Mouse (Mus musculus) liver, embryonic 14.5 days (tissue): ENCODE data around the gene Gtf3a. TPM values are rescaled to one million over a fixed set of nuclear protein-coding genes. Genes with fewer than 3 reads are reported as not detected.

Experiments
- ATAC-seq: fragments of 200-750 bp; cut with Nextera tagmentation; 2 replicates; pipeline ENCODE4 v1.8.0; 2017; ENCODE audit warnings: moderate number of reproducible peaks, mild to moderate bottlenecking, moderate library complexity; ENCODE audit not compliant: insufficient read depth
- DNase-seq, 3 experiments: peaks; one replicate each; pipeline ENCODE4 v3.0.0-alpha.2; 2012 to 2013; ENCODE audit warnings: low read depth in 3 of 3, low spot score in 3 of 3
- H3K27ac ChIP-seq: fragments of 300-500 bp; sonication (generic); 2 replicates; pipeline ENCODE4 v1.5.1; 2014; ENCODE audit warnings: moderate library complexity, mild to moderate bottlenecking, control low read depth, inconsistent platforms
- H3K27me3 ChIP-seq: fragments of 300-500 bp; sonication (generic); 2 replicates; pipeline ENCODE4 v1.6.1; 2014; ENCODE audit warnings: mild to moderate bottlenecking, low read length, moderate library complexity; ENCODE audit not compliant: control insufficient read depth, insufficient read depth
- H3K36me3 ChIP-seq: fragments of 300-500 bp; sonication (generic); replicated peaks from 2 replicates; pipeline ENCODE4 v1.6.1; 2014; ENCODE audit warnings: low read depth; ENCODE audit not compliant: control insufficient read depth, insufficient read depth
- H3K4me1 ChIP-seq, 2 experiments: fragments of 200-500 bp in 1 of 2; fragments of 300-500 bp in 1 of 2; sonication (generic) in 1 of 2; replicated peaks; 2 replicates each; pipeline ENCODE4 v1.6.1; 2012 to 2014; ENCODE audit warnings: antibody characterized with exemption in 1 of 2, inconsistent platforms in 1 of 2, low read length in 1 of 2; ENCODE audit not compliant: control insufficient read depth in 2 of 2, insufficient read depth in 2 of 2
- H3K4me2 ChIP-seq: fragments of 300-500 bp; sonication (generic); 2 replicates; pipeline ENCODE4 v1.6.1; 2014; ENCODE audit warnings: low read depth, mild to moderate bottlenecking, control low read depth, moderate library complexity
- H3K4me3 ChIP-seq, 2 experiments: fragments of 200-500 bp in 1 of 2; fragments of 300-500 bp in 1 of 2; sonication (generic) in 1 of 2; 2 replicates each; pipeline ENCODE4 v1.5.1; 2012 to 2014; ENCODE audit warnings: low read depth in 2 of 2, low read length in 2 of 2, mild to moderate bottlenecking in 2 of 2, control low read depth in 1 of 2, inconsistent platforms in 1 of 2, moderate library complexity in 1 of 2; ENCODE audit not compliant: insufficient read depth in 1 of 2
- H3K9ac ChIP-seq: fragments of 300-500 bp; sonication (generic); replicated peaks from 2 replicates; pipeline ENCODE4 v1.6.1; 2014; ENCODE audit warnings: mild to moderate bottlenecking, control low read depth, moderate library complexity
- H3K9me3 ChIP-seq: fragments of 300-500 bp; sonication (generic); 2 replicates; pipeline ENCODE4 v1.6.1; 2016; ENCODE audit warnings: low read length, mixed read lengths; ENCODE audit not compliant: control insufficient read depth
- CTCF ChIP-seq: IDR thresholded peaks from 2 replicates; pipeline ENCODE4 v1.5.1; 2016; ENCODE audit warnings: antibody characterized with exemption, low read depth, control low read depth
- EP300 ChIP-seq: IDR thresholded peaks from 2 replicates; pipeline ENCODE4 v1.6.1; 2016; ENCODE audit warnings: antibody characterized with exemption, low read depth
- WGBS: fragments of 180-500 bp; shearing (Covaris S2); extraction: QIAGEN DNeasy Blood & Tissue Kit; methylation state at CpG from one replicate; pipeline ENCODE4 v1.1.7; 2014; ENCODE audit not compliant: insufficient replicate concordance; 5-methylcytosine and 5-hydroxymethylcytosine counted together
- polyA plus RNA-seq, 2 experiments: library from polyadenylated mRNA; depleted of rRNA in 1 of 2; stranded (reverse) in 1 of 2; unstranded in 1 of 2; fragments of >200 nt; fragmentation: Nextera tagmentation in 1 of 2; extraction: Ambion mirVana in 1 of 2; gene quantifications; 2 replicates each; pipeline versions ENCODE4 v1.2.1 to v1.2.3; 2012 to 2014

Gene Gtf3a
- polyA plus RNA-seq, 2 experiments: 31.3 to 37.7 TPM

- Histone ChIP-seq H3K27me3 (no peaks in the 10 kb centered on the region), H3K4me3 (no peak overlapping the region), H3K27ac (no peak overlapping the region), H3K36me3 (no peaks in the 10 kb centered on the region), H3K4me1 (peaks cover 0 to 11% of the 10 kb centered on the region in 2 experiments; a peak in 2 of 4 replicates), H3K9me3 (no peaks in the 10 kb centered on the region), H3K9ac (no peak overlapping the region), H3K4me2 (no peak overlapping the region)
- DNase-seq (no peak), ATAC-seq (no peak)
- 64% methylated on average over 13 of the region's 13 CpGs for WGBS
- TF ChIP-seq CTCF: no peak
- no peak for TF ChIP-seq EP300
Observed at GRCm38 (mm10) chr5:146968695-146969393, 20.4 kb downstream of the Gtf3a start.

- H3K4me2 ChIP-seq: no peak overlapping the region
- no peak for DNase-seq
- no peak for ATAC-seq
Observed at GRCm38 (mm10) chr5:146971776-146972561, 23.5 kb downstream of the Gtf3a start.

GRCm38 (mm10) chr5:146973353-146973752 lies 24.9 kb downstream of the Gtf3a start:
- Histone ChIP-seq H3K4me2 (no peak overlapping the region), H3K36me3 (no peaks in the 10 kb centered on the region), H3K9ac (no peak overlapping the region), H3K4me3 (no peak overlapping the region), H3K27ac (no peak overlapping the region), H3K27me3 (no peaks in the 10 kb centered on the region), H3K9me3 (no peaks in the 10 kb centered on the region), H3K4me1 (peaks cover 0 to 8% of the 10 kb centered on the region in 2 experiments; a peak in 2 of 4 replicates)
- no peak for TF ChIP-seq CTCF
- no peak for TF ChIP-seq EP300
- DNase-seq: no peak
- 76% methylated on average over 9 of the region's 9 CpGs for WGBS
- no peak for ATAC-seq

More at GRCm38 (mm10) chr5:146971776-146972561, 23.5 kb downstream of the Gtf3a start:
- no peak overlapping the region for H3K4me3 ChIP-seq
- WGBS: 57% methylated on average over 10 of the region's 10 CpGs
- H3K36me3 ChIP-seq: no peaks in the 10 kb centered on the region
- no peak overlapping the region for H3K27ac ChIP-seq
- no peaks in the 10 kb centered on the region for H3K9me3 ChIP-seq
- no peak for TF ChIP-seq EP300
- no peak for TF ChIP-seq CTCF
- no peak overlapping the region for H3K9ac ChIP-seq
- no peaks in the 10 kb centered on the region for H3K27me3 ChIP-seq
- peaks cover 0 to 8% of the 10 kb centered on the region in 2 experiments; a peak in 2 of 4 replicates for H3K4me1 ChIP-seq

- WGBS: 69% methylated on average over 25 of the region's 25 CpGs
- H3K27ac ChIP-seq: no peak overlapping the region
- DNase-seq: no peak
- H3K4me3 ChIP-seq: no peak overlapping the region
- H3K9ac ChIP-seq: no peak overlapping the region
- peaks cover 0 to 8% of the 10 kb centered on the region in 2 experiments; a peak in 2 of 4 replicates for H3K4me1 ChIP-seq
- H3K4me2 ChIP-seq: no peak overlapping the region
- no peak for ATAC-seq
- no peak for TF ChIP-seq CTCF
- no peak for TF ChIP-seq EP300
- no peaks in the 10 kb centered on the region for H3K27me3 ChIP-seq
- no peaks in the 10 kb centered on the region for H3K9me3 ChIP-seq
- H3K36me3 ChIP-seq: no peaks in the 10 kb centered on the region
Observed at GRCm38 (mm10) chr5:146973858-146974780, 25.7 kb downstream of the Gtf3a start.

- H3K27ac ChIP-seq: no peak overlapping the region
Observed at GRCm38 (mm10) chr5:146974781-146975123, 26.3 kb downstream of the Gtf3a start.

More at GRCm38 (mm10) chr5:146974781-146975123, 26.3 kb downstream of the Gtf3a start:
- no peak overlapping the region for H3K9ac ChIP-seq
- ATAC-seq (no peak), DNase-seq (no peak)
- no peak overlapping the region for H3K4me3 ChIP-seq
- no peaks in the 10 kb centered on the region for H3K27me3 ChIP-seq
- H3K4me1 ChIP-seq: peaks cover 0 to 8% of the 10 kb centered on the region in 2 experiments; a peak in 2 of 4 replicates
- 52% methylated on average over 13 of the region's 13 CpGs for WGBS
- TF ChIP-seq EP300 (no peak), CTCF (no peak)
- H3K9me3 ChIP-seq: no peaks in the 10 kb centered on the region
- H3K4me2 ChIP-seq: no peak overlapping the region
- H3K36me3 ChIP-seq: no peaks in the 10 kb centered on the region
